Mouse (Mus musculus): ENCODE results near the gene Grm4. TPM values are rescaled to one million over a fixed set of nuclear protein-coding genes. Genes with fewer than 3 reads are reported as not detected.

Gene Grm4
- not detected for total RNA-seq (2023)

GRCm38 (mm10) chr17:27521303-27521702 lies at the start of gene Grm4:
Gene Grm4 (minus strand): TSS chr17:27521403.

GRCm38 (mm10) chr17:27565163-27565941 lies 44.1 kb upstream of the Grm4 start, which contains the start of gene AI413582:
Gene AI413582 (minus strand): TSS chr17:27565756.

GRCm38 (mm10) chr17:27556315-27557011 lies 35.3 kb upstream of the Grm4 start, which contains the start of gene Hmga1:
Gene Hmga1 (plus strand): TSS chr17:27556497.

Other genes with a start within 250 kb of the Grm4 start
- gene Hmga1, start 35.1 kb upstream of the Grm4 start, total RNA-seq (2023) = 10 to 100 TPM; 70.2 to 73.2 TPM
- gene AI413582, start 44.4 kb upstream of the Grm4 start, total RNA-seq (2023) = 10 to 100 TPM; 45.9 to 54.8 TPM
- gene Nudt3, start 102.1 kb upstream of the Grm4 start, total RNA-seq (2023) = 100 to 1,000 TPM in 1 of 2 experiments, 10 to 100 TPM in 1; 92.9 to 100 TPM
- not detected for gene RPS10-NUDT3, start 113.8 kb upstream of the Grm4 start, total RNA-seq (2023)
- gene Rps10, start 115.3 kb upstream of the Grm4 start, total RNA-seq (2023) = 1,000 to 10,000 TPM; 2,013 to 2,119 TPM
- gene Pacsin1, start 134.1 kb upstream of the Grm4 start, total RNA-seq (2023) = 10 to 100 TPM; 13.1 to 23.7 TPM
- gene Spdef, start 207.6 kb upstream of the Grm4 start, total RNA-seq (2023) = under 1 TPM in 1 of 2 experiments, not detected in 1; 0.41 TPM

All from B cell, adult 67 days (primary cell).